Mouse (Mus musculus) lung, postnatal 4 days (tissue): Measurements from ENCODE around the gene Thrap3.
"Not testable (repeated sequence)": the region's sequence is repeated elsewhere in the genome, so short reads cannot be mapped to it uniquely, and the experiment has no call there.

Experiments used
- DNase-seq, 2 experiments: peaks; one replicate each; pipeline ENCODE4 v3.0.0; 2021

Thrap3 gene

DNA sequence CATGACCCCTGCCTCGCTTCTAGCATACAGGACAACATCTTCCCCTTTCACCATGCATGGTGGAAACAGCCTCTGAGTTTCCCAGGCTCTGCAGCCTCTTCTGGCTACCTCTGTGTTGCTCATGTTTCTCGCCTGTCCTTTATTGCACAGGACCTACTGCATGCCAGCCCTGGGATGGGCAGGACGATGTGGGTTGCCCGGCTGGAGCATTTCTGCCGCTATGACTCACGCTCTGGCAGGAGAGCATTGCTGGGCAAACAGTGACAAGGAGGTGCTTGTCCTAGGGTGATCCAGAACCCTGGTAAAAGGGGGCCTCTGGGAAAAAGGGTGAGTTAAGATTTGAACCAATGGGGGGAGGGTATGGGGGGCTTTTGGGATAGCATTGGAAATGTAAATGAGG lies 15.2 kb upstream of the Thrap3 start:
- peak; percentile 43 to 74 for DNase-seq

DNA sequence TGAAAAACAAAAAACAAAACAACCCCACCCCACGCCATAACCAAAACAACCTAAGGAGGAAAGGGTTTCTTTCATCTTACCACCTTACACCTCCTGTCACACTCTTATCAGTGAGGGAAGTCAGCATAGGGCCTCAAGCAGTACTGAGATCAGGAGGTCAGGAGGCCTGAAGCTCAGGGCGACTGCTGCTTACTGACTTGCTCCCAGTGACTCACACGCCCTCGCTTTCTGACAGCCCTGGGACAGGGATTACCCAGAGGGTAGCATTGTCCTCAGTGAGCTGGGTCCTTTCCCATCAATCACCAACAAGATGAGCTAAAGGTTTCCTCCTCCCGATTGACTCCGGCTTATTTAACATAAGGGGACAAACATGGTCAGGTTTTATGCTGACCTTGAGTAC lies 4.5 kb upstream of the Thrap3 start:
- DNase-seq = no peak

DNA sequence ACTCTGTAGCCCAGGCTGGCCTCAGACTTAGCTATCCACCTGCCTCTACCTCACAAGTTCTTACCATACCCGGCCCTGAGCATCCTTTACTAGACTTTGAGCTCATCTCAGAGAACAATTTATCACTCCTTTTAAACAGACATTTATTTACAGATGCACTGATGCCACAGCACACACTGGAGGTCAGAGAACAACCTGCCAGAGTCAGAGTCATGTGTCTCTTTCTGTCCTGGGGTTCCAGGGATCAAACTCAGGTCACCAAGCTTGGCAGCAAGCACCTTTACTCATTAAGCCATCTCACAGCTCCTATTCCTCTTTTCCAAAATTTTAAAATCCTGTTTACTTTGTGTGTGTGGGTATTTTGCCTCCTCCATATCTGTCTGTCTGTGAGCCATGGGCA lies 2.8 kb upstream of the Thrap3 start:
- no peak for DNase-seq

DNA sequence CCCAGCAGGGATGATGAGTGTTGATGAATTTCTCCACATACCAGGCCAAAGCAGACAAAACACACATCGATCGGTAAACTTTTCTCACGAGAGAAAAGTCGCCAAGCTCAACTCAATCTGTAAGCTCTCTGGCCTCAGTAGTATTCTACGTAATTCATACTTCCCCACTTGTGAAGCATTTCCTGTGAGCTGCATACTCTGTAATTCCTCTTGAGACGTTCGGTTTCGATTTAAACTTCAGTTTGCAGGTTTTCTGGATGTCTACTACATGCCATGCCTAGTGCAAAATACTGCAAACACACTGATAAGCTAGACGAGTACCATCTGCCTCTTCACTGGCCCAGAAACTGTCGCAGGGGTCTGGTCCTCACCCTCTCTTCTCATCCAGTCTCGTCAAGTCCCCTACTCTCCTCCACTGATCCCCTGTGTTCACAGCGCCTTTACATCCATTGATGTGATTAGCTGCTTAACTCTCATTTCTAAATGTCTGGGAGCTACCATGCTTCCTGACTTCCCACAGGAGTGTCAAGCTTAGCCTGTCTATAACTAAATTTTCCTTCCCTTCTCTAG lies 2.2 kb upstream of the Thrap3 start:
- no peak for DNase-seq

DNA sequence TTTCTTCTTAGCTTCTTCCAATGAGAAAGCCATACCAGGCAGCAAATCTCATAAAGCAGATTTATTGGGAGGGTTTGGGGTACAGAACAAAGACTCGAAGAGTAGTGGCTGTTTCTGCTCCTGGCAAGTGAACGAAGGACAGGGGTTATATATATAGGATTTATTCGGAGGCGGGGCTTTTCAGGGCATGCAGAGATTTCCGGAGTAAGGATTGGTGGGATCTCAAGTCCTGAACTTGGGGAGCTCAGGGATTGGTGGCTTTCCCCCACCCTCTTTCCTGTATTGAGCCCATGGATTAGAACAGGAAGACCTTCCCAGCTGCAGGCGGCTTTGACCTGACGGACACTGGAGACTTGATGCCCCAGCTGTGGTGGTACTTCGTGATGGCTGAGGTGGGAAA lies 1.5 kb upstream of the Thrap3 start:
- DNase-seq = no peak

DNA sequence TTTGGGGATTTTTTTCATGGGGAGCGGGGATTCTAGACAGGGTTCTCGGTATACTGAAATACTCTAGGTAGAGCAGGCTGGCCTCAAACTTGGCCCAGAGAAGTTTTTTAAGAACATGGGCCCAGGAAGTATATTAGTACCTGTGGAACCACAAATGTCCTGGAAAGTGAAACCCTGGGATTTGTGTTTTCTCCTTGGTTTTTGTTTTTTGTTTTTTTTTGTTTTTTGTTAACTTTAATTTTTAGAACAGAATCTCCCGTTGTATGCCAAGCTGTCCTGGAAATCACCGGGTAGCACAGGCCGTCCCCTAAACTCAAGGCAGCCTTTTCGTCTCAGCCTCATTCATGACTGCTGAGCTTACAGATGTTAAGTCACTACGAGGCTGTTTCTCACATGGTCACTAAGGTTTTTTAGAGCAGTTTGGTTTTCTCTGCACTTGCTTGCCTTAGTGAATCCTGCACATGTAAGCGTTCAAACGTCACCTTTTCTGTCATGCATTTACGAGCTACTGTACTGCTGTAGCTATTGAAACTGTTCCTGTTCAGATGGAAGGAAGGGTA lies 856 bp upstream of the Thrap3 start:
- DNase-seq = no peak

DNA sequence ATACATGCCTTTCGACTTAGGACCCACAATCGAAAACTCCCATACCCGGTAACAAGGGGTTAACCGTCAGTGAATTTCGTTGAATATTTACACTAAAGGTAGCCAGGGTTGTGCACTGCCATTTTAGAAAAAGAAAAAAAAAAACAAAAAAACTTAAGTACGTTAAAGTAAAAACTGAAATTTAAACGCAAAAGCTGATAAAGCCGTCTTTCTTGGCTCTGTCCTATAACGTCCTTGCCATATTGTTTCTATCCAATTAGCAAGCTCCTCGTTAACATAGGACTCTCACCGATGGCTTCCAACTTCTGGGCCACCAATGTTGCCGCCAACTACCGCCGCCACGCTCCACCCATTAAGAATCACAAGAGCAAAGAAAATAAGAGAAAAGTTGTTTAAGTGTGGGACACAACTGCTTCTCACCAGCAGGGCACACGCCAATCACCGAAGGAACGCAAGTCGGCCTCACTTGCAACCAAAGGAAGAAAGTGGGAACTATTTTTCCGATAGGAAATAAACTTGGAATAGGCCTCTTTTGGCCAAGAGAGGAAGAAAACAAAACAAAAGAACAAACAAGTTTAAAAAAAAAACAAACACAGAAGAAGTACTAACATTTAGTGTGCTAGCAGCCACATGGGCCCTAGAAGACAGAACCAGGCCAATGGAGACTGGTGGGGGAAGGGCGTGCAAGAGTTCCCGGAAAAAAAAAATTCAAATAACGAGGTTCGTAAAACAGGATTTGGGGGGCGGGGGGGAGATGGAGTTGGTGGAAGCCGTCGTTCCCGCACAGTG lies 852 bp downstream of the Thrap3 start:
- peak; percentile 69 to 72 for DNase-seq

DNA sequence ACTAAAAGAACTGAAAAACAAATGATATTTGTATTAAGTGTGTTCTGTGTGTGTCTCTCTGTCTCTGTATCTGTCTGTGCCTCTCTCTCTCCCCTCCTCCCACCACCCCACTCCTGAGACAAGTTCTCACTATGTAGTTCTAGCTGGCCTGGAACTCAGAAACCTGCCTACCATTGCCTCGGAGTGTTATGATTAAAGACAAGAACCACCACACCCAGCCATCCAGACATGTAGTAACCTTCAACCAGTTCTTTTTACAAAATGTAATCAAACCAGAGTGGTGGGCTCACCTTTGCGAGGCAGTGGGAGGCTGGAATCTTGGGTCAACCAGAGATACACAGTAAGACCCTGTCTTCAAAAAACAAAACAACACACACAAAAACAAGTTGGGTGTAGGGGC lies 1.9 kb downstream of the Thrap3 start:
- no peak for DNase-seq

DNA sequence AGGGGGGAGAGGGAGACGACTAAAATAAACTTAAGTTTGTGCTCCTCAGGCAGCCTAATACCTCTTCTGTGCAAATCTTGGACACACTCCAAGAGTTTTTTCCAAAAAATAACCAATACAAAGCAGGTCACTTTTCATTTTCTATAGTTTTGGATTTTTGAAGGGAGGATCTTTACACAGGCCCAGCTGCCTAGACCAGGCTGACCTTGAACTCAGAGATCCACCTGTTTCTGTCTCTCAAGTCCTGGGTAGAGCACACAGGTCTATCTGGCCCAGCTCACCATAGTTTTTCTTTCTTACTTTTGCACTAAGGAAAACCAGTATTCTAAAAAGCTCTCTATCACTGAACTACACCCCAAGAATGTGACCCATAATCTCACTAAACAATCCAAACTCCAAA lies 2.5 kb downstream of the Thrap3 start:
- DNase-seq = no peak

DNA sequence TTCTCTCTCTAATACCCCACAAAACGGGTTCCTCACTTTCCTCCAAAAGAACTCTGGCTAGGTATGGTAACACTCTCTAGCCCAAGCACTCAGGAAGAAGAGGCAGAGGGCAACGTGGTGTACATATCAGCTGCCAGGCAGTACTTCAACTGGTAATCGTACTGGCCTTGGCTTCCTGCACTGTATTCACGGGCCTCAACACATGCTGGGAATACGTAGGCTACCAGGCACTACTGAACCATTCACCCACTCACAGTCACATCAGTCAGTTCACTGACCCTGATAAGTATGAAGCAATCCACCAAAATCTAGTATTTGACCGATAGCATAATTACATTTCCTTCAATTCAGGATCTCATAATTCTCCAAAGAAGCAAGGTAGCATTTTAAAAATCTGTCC lies 3.0 kb downstream of the Thrap3 start:
- DNase-seq = no peak

DNA sequence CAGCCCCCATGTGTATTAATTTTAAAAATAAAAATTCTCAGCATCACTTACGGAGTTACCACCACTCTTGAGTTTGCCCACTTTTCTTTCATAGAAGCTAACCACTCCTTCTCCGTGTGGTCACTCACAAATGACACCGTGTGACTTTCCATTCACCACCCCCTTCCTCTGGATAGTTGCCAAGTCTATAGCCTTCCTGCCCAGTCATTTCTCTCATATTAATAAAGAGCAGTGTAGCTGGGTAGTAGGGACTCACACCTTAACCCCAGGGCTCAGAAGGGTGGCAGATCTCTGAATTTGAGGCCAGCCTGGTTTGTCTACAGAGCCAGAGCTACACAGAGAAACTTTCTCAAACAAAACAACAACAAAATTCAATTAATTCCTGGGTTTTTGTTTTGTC lies 5.1 kb downstream of the Thrap3 start:
- peak in 1 of 2 experiments; percentile 33 for DNase-seq

DNA sequence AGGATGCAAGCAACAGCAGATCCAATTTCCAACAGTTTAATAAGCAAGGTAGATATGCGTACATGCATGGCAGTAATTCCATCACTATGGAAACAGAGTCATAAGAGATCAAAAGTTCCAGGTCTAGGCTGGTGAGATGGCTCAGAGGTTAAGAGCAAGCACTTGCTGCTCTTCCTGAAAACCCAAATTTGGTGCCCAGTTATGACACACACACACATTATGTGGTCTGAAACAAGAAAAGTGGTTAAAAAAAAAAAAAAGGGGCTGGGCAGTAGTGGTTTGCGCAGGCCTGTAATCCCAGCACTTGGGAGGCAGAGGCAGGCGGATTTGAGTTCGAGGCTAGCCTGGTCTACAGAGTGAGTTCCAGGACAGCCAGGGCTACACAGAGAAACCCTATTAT lies 7.6 kb downstream of the Thrap3 start:
- no peak for DNase-seq

DNA sequence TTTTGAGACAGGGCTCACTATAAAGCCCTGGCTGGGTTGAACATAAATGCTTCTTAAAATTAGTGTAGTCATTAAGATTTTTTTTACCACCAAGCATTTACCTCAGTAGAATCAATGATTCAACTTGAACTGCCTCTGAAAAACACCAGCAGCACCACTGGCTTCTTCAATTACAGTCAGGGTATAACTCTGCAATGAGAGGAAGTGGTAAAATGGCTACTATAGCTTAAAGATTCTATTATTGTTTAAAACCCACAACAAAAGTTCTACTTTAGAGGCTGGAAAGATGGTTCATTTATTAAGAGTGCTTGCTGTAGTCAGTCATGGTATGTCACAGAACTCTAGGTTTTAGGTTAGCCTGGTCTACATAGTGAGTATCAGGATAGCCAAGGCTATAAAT lies 8.3 kb downstream of the Thrap3 start:
- DNase-seq = no peak

DNA sequence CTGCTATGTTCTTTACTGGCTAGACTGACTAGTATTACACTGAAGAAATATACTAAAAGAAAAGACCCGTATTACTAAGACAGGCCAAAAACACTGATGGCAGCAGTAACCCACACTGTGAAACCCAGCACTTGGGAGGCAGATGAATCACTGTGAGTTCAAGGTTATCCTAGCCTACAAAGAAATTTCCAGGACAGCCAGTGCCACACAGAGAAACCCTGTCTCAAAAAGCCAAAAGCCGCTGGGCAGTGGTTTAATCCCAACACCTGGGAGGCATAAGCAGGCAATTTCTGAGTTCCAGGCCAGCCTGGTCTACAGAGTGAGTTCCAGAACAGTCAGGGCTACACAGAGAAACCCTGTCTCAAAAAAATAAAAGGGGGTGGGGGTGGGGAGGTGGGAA lies 11.9 kb downstream of the Thrap3 start:
- no peak for DNase-seq

DNA sequence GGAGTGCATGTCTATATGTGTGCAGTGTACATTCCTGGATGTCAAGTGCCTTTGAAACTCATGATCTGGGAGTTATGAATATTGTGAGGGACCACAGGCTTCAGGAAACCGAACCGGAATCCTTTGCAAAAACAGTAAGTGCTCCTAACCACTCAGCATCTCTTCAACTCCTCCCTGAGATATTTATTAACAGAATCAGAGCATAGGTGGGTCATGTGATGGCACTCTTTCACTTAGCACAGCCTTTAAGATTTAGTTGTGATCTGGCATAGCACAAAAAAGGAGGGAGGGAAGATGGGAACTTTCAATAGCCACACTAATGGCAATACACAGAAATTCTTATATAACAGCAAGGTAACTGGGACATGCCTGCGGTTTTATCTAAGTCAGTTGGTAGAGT lies 15.5 kb downstream of the Thrap3 start:
- no peak for DNase-seq

DNA sequence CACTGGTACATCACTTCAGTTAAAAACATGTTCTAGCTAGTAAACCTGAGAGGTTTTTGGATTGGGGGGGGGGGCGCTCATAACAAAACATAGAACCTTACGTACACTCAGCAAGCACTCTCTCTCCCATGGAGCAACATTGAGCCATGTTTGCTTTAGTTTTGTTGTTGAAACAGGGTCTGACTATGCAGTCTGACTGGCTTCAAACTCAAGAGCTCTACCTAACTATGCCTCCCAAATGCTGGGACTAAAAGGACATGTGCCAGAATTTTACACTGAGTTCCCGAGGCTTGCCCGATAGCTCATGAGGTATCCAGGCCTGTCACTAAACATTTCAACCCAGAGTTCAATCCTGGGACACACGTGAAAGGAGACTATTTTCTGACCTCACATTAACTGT lies 19.5 kb downstream of the Thrap3 start:
- no peak for DNase-seq

DNA sequence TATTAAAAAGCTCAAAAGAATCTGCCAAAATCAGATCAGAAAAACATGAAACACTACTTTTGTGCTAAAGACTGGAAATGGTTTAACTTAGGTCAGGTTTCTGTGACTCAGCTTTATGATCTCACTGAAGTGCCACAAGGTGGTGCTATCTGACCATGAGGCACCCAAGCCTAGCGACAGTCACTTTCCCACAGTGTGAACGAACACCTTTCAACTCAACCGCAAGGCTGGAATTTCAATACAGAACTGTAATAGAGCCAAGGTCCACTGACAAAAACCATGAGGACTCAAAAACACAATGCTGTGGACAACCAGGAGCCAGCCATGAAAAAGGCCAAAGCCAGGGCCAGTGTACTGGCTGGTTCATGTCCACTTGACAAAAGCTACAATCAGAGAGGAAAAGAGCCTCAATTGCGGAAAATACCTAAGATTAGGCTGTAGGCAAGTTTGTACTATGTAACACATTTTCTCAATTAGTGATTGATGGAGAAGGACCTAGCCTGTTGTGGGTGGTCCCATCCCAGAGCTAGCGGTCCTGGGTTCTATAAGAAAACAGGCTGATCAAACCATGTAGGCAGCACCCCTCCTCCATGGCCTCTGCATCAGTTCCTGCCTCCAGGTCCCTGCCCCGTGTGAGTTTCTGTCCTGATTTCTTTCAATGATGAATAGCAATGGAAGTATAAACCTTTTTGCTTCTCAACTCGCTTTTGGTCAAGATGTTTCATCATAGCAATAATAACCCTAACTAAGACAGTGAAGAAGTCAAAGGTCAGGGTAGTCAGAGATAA lies 21.2 kb downstream of the Thrap3 start:
- peak in 1 of 2 experiments; percentile 65 for DNase-seq

DNA sequence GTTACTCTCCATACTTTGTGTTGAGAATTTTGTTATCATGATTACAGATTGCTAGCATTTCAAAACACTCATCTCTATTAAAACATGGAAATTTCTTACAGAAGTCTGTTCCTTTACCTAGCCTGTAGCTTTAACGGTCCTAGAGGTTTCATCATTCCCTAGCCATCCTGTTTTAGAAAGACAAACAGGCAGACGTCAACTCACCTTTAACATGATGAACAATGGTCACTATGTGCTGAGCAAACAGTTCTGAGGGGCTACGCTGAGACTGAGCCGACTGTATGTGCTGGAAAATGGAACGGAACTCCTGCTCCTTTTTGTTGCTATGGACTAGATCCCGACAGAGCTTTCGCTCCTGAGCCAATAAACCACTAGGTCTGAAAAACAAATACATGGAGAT lies 26.6 kb downstream of the Thrap3 start:
- DNase-seq = not testable (repeated sequence)

DNA sequence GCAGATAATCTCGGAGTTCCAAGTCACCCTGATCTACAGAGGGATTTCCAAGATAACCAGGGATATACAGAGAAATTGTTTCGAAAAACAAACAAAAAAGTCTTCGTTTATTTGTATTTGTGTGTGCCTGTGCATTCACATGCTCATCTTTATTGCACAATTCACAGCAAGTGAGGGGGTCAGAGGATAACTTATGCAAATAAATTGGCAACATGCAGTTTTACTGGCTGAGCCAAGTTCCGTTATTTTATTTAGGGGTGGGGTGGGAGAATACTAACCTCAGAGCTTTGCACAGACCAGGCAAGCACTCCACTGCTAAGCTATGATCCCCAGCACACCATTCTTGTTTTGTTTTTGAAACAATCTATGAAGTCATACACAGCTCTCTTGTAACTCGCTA lies 28.8 kb downstream of the Thrap3 start:
- DNase-seq = no peak

DNA sequence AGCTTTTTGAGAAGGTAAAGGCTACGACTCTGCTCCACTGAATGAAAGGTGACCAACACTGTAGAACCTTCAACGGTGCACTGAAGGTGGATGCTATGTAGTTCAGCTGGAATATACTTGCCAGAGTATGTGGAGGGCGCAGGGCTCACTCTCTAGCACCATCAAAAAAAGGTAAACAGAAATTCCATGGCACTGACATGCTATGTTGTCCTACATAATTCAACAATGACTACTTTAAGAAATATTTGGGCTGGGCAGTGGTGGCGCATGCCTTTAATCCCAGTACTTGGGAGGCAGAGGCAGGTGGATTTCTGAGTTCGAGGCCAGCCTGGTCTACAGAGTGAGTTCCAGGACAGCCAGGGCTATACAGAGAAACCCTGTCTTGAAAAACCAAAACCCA lies 31.8 kb downstream of the Thrap3 start:
- DNase-seq = not testable (repeated sequence)

DNA sequence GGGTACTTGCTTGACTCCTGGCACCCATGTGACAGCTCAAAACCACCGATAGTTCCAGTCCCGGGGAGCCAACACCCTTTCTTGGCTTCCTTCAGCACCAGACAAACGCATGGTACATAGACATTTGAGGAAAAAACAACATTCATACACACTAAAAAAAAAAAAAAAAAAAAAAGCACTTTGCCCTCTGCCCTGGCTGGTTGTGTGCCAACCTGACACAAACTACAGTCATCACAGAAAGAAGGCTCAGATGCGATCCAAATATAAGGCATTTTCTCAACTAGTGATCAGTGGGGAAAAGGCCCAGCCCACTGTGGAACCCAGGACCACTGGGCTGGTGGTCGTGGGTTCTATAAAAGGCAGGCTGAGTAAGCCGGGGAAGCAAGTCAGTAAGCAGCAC lies 33.7 kb downstream of the Thrap3 start:
- DNase-seq = peak in 1 of 2 experiments; percentile 3

DNA sequence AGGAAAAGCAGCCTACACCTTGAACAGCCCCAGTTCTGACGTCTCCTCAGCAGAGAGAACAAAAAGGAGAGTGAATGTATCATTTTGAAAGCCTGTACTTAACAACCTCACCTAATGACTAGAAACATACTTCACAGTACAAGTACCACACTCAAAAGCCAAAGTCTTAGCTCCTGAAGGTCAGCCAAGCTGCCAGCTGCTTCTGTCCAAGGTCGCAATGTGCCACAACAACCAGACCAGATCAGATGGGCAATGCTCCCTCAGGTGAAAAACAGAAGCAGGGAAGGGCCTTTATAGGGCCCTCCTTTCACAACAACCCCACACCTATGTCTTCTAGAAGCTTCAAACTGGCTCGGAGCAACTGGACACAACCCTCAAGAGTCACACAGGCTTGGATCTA lies 36.5 kb downstream of the Thrap3 start:
- DNase-seq = peak in 1 of 2 experiments; percentile 42

DNA sequence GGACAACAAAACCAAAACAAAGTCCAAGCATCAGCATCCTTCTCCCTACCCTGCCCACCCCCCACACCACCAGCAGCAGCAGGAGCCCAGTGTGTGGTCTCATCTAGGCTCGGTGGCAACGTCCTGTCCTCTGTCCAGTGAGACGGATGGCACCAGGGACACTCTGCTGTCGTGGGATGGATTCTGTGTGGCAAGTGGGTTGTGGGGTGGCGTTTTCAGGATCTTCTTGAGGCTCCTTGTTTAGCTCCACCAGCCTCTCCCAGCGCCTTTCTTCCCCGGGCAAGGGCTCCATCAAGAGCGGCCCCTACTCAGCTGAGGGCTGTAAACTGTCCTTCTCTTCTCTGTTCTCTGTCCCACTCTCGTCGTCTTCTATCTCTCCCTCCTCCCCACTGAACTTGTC lies 37.5 kb downstream of the Thrap3 start:
- not testable (repeated sequence) for DNase-seq

DNA sequence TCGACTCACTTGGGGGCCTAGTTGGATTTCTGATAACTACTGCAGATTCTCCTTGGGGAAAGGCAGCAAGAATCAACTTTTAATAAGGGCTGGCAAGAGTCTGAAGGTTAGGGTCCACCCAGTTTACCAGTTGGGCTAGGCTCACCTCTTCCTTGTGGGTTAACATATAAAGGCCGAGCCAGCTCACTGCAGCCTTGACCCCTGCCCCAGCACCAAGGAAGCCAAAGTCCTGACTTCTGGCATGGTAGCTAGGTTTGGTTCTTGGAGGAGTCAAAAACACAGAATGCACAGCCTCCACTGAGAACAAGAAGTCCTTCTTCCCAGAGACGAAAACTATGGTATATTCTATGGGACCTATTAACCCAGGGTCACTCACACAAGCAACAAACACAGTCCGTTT lies 38.9 kb downstream of the Thrap3 start:
- no peak for DNase-seq
